Mouse (Mus musculus): ENCODE results near the gene Cnga2. TPM values are rescaled to one million over a fixed set of nuclear protein-coding genes. Genes with fewer than 3 reads are reported as not detected.

Cnga2 gene
- 0.07 TPM in 1 of 2 replicates, not detected in the other for polyA plus RNA-seq (2014; fragmentation: Nextera tagmentation; extraction: Ambion mirVana)

DNA sequence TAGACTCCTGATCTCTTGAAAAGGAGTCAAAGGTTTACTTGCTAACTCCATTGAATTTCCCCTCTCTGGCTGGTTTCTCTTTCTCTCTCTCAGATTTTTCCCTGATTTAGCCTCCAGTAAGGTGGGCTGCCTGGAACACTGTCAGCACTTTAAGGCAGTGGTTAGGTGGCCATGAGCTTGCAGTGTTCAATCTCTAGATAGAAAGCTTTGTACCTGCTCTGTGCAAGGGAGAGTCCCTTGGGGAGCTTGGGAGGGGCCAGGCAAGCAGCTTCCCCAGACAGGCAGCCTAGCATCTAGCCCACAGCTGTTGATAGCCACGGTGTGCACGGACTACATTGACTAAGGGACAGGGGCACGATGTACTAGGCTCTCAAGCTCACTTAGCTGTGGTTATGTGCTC is at the start of gene Cnga2:
Gene Cnga2, plus strand, starts transcription at position 301 of the 400 bp plus-strand sequence.
- H3K9ac ChIP-seq (ENCODE audit: low read length): no peak within 1 kb of the TSS
- H3K36me3 ChIP-seq (ENCODE audit: control insufficient read depth, insufficient read depth, low read length): no peaks in the 10 kb centered on the region
- no peaks in the 10 kb centered on the region for H3K27me3 ChIP-seq (ENCODE audit: control insufficient read depth, insufficient read depth, low read length)
- H3K4me1 ChIP-seq (ENCODE audit: control insufficient read depth, insufficient read depth, low read length): no peaks in the 10 kb centered on the region
- no peak for DNase-seq (ENCODE audit: low spot score)
- no peaks in the 10 kb centered on the region for H3K9me3 ChIP-seq (ENCODE audit: control insufficient read depth, low read length)
- H3K4me2 ChIP-seq (ENCODE audit: low read depth, severe bottlenecking): no peak within 1 kb of the TSS
- H3K27ac ChIP-seq (replicated peaks; ENCODE audit: low read depth, low read length): no peak within 1 kb of the TSS
- WGBS: 54% methylated on average over 3 of the region's 3 CpGs
- ATAC-seq (ENCODE audit: insufficient number of reproducible peaks, low FRiP score, low TSS enrichment, low read depth): no peak
- H3K4me3 ChIP-seq (ENCODE audit: low read depth, low read length): no peak within 1 kb of the TSS

DNA sequence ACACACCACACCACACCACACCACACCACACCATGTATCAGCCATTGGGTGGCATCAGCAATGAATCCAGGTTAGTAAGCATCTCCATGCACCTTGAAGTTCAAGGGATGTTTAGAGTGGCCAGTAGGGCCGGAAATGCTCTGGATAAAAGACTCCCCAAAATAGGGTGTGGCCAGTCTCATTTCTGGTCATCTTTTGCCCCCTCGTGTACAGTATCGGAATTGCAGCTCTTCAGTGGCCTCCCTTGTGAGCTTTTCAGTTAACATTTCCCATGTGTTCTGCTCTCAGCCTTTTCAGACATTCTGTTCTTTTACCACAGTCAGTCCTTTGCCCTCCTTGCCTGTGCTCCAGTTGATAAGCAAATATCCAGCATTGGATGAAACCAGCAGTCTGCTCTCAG is 45.0 kb upstream of the Cnga2 start:
- H3K4me2 ChIP-seq (ENCODE audit: low read depth, severe bottlenecking): no peak overlapping the region
- no peak overlapping the region for H3K9ac ChIP-seq (ENCODE audit: low read length)
- no peaks in the 10 kb centered on the region for H3K4me1 ChIP-seq (ENCODE audit: control insufficient read depth, insufficient read depth, low read length)
- 11% methylated on average over 3 of the region's 3 CpGs for WGBS
- no peaks in the 10 kb centered on the region for H3K36me3 ChIP-seq (ENCODE audit: control insufficient read depth, insufficient read depth, low read length)
- DNase-seq (ENCODE audit: low spot score) (peak; percentile 63), ATAC-seq (ENCODE audit: insufficient number of reproducible peaks, low FRiP score, low TSS enrichment, low read depth) (no peak)
- H3K4me3 ChIP-seq (ENCODE audit: low read depth, low read length): no peak overlapping the region
- H3K27me3 ChIP-seq (ENCODE audit: control insufficient read depth, insufficient read depth, low read length): 0 out of 2 replicates have a peak, but pooled peaks cover 2% of the 10 kb centered on the region
- no peak overlapping the region for H3K27ac ChIP-seq (replicated peaks; ENCODE audit: low read depth, low read length)
- H3K9me3 ChIP-seq (ENCODE audit: control insufficient read depth, low read length): no peaks in the 10 kb centered on the region

DNA sequence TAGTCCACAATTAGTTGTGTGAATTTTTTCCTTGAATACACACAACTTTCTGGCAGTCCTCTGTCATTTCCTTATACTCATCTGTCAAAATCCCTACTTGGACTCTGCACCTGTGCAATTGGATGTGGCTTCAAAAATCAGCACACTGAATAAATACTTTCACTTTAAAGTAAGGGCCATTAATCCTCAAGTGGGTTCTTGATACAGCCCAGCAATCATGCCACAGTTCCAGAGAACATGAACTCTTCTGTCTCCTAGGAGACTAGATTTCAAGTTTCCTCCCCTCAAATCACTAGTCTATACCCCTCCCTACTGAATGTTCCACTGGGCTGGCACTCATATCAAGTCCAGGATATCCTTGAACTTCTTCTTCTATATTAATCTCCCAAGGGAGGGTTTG is 33.3 kb upstream of the Cnga2 start:
- Histone ChIP-seq H3K27me3 (ENCODE audit: control insufficient read depth, insufficient read depth, low read length) (no peaks in the 10 kb centered on the region), H3K4me1 (ENCODE audit: control insufficient read depth, insufficient read depth, low read length) (no peaks in the 10 kb centered on the region), H3K4me2 (ENCODE audit: low read depth, severe bottlenecking) (no peak overlapping the region), H3K9me3 (ENCODE audit: control insufficient read depth, low read length) (no peaks in the 10 kb centered on the region), H3K36me3 (ENCODE audit: control insufficient read depth, insufficient read depth, low read length) (no peaks in the 10 kb centered on the region), H3K4me3 (ENCODE audit: low read depth, low read length) (no peak overlapping the region), H3K27ac (replicated peaks; ENCODE audit: low read depth, low read length) (no peak overlapping the region), H3K9ac (ENCODE audit: low read length) (no peak overlapping the region)
- DNase-seq (ENCODE audit: low spot score) (no peak), ATAC-seq (ENCODE audit: insufficient number of reproducible peaks, low FRiP score, low TSS enrichment, low read depth) (no peak)

- Histone ChIP-seq H3K9me3 (ENCODE audit: control insufficient read depth, low read length) (no peaks in the 10 kb centered on the region), H3K4me2 (ENCODE audit: low read depth, severe bottlenecking) (peak within 1 kb of the TSS; percentile 67), H3K27ac (replicated peaks; ENCODE audit: low read depth, low read length) (no peak within 1 kb of the TSS), H3K27me3 (ENCODE audit: control insufficient read depth, insufficient read depth, low read length) (no peaks in the 10 kb centered on the region), H3K9ac (ENCODE audit: low read length) (peak within 1 kb of the TSS; percentile 66), H3K36me3 (ENCODE audit: control insufficient read depth, insufficient read depth, low read length) (no peaks in the 10 kb centered on the region), H3K4me1 (ENCODE audit: control insufficient read depth, insufficient read depth, low read length) (no peaks in the 10 kb centered on the region), H3K4me3 (ENCODE audit: low read depth, low read length) (peak within 1 kb of the TSS; percentile 40)
- 17% methylated on average over 41 of the region's 72 CpGs for WGBS
- ATAC-seq (ENCODE audit: insufficient number of reproducible peaks, low FRiP score, low TSS enrichment, low read depth) (peak; percentile 96), DNase-seq (ENCODE audit: low spot score) (peak; percentile 77)
These were observed 29.3 kb upstream of the Cnga2 start, which contains the start of gene Prrg3 for GRCm38 (mm10) chrX:71962073-71963051. Gene Prrg3 (plus strand): TSS chrX:71962624.

GRCm38 (mm10) chrX:71963275-71963912 is 28.3 kb upstream of the Cnga2 start:
- H3K9ac ChIP-seq (ENCODE audit: low read length): peak overlapping the region; percentile 66; the same call in 1 of the 2 replicates
- no peaks in the 10 kb centered on the region for H3K36me3 ChIP-seq (ENCODE audit: control insufficient read depth, insufficient read depth, low read length)
- no peaks in the 10 kb centered on the region for H3K27me3 ChIP-seq (ENCODE audit: control insufficient read depth, insufficient read depth, low read length)
- no peaks in the 10 kb centered on the region for H3K9me3 ChIP-seq (ENCODE audit: control insufficient read depth, low read length)
- H3K27ac ChIP-seq (replicated peaks; ENCODE audit: low read depth, low read length): no peak overlapping the region
- H3K4me3 ChIP-seq (ENCODE audit: low read depth, low read length): peak overlapping the region; percentile 40
- DNase-seq (ENCODE audit: low spot score) (no peak), ATAC-seq (ENCODE audit: insufficient number of reproducible peaks, low FRiP score, low TSS enrichment, low read depth) (no peak)
- no peaks in the 10 kb centered on the region for H3K4me1 ChIP-seq (ENCODE audit: control insufficient read depth, insufficient read depth, low read length)
- peak overlapping the region; percentile 67 for H3K4me2 ChIP-seq (ENCODE audit: low read depth, severe bottlenecking)
- WGBS: 54% methylated on average over 9 of the region's 9 CpGs

DNA sequence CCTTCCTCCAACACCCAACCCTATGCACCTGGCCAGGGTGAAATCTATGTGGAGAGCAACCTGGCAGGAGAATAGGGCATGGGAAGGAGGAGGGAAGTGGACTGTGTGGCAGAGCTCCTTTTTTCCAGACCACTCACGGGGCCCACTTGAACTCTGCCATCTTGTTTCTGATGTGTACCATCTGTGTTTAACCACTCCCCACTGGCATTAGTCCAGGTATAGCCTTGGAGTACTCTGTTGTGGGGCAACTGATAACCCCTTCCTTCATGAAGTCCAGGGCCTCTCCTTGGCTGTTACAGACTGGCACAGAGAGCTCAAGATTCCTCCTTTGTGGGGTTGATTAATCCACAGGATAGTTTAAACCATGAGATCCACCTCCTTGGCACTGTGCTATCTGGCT is 23.4 kb upstream of the Cnga2 start:
- WGBS: 86% methylated on average over 1 of the region's 1 CpGs
- H3K9me3 ChIP-seq (ENCODE audit: control insufficient read depth, low read length): no peaks in the 10 kb centered on the region
- H3K27ac ChIP-seq (replicated peaks; ENCODE audit: low read depth, low read length): no peak overlapping the region

DNA sequence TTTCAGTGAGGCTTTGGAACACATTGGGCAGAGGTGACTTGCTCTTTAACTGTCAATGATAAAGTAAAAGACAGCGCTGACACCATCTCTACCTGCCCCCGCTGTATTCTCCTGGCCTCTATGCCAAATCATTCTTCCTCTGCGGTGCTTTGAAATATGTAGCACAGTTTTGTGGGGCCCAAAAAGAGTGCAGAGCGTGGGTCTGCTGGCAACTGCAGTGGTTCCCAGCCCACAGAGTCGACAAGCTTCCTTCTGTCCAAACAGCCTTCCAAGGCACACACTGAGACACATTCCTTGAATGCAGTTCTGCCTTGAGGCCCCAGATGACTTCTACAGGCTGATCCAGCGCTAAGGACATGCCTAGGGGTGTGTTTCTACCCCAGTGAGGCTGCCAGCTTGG is 22.8 kb upstream of the Cnga2 start:
- DNase-seq (ENCODE audit: low spot score) (no peak), ATAC-seq (ENCODE audit: insufficient number of reproducible peaks, low FRiP score, low TSS enrichment, low read depth) (no peak)
- Histone ChIP-seq H3K36me3 (ENCODE audit: control insufficient read depth, insufficient read depth, low read length) (no peaks in the 10 kb centered on the region), H3K4me2 (ENCODE audit: low read depth, severe bottlenecking) (no peak overlapping the region), H3K27me3 (ENCODE audit: control insufficient read depth, insufficient read depth, low read length) (no peaks in the 10 kb centered on the region), H3K9ac (ENCODE audit: low read length) (no peak overlapping the region), H3K4me1 (ENCODE audit: control insufficient read depth, insufficient read depth, low read length) (no peaks in the 10 kb centered on the region), H3K27ac (replicated peaks; ENCODE audit: low read depth, low read length) (no peak overlapping the region), H3K9me3 (ENCODE audit: control insufficient read depth, low read length) (no peaks in the 10 kb centered on the region), H3K4me3 (ENCODE audit: low read depth, low read length) (no peak overlapping the region)
- WGBS: 81% methylated on average over 6 of the region's 6 CpGs

More for the DNA sequence above, 23.4 kb upstream of the Cnga2 start:
- no peaks in the 10 kb centered on the region for H3K4me1 ChIP-seq (ENCODE audit: control insufficient read depth, insufficient read depth, low read length)
- no peak overlapping the region for H3K4me2 ChIP-seq (ENCODE audit: low read depth, severe bottlenecking)
- ATAC-seq (ENCODE audit: insufficient number of reproducible peaks, low FRiP score, low TSS enrichment, low read depth): no peak
- H3K36me3 ChIP-seq (ENCODE audit: control insufficient read depth, insufficient read depth, low read length): no peaks in the 10 kb centered on the region
- H3K27me3 ChIP-seq (ENCODE audit: control insufficient read depth, insufficient read depth, low read length): no peaks in the 10 kb centered on the region
- no peak overlapping the region for H3K9ac ChIP-seq (ENCODE audit: low read length)
- H3K4me3 ChIP-seq (ENCODE audit: low read depth, low read length): no peak overlapping the region
- DNase-seq (ENCODE audit: low spot score): no peak

DNA sequence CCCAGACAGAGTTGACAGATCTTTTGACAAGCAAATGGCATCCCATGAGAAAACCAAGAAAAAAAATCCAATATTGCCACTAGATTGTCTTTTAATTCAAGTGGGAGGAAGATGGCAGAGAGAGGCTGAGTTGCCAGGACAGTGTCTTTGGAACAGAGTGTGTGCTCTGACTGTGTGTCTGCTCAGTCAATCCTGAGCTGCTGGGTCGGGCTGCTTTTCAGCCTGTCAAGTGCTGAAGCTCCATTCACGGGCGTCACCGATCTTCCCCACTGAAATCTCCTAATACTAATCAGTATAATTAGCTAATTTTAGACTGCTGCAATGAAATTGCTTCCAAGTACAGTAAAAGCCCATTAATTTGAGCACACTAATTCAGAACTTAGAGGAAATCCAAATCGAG is 20.3 kb upstream of the Cnga2 start:
- Histone ChIP-seq H3K27ac (replicated peaks; ENCODE audit: low read depth, low read length) (no peak overlapping the region), H3K4me2 (ENCODE audit: low read depth, severe bottlenecking) (no peak overlapping the region), H3K9me3 (ENCODE audit: control insufficient read depth, low read length) (no peaks in the 10 kb centered on the region), H3K36me3 (ENCODE audit: control insufficient read depth, insufficient read depth, low read length) (no peaks in the 10 kb centered on the region), H3K4me3 (ENCODE audit: low read depth, low read length) (no peak overlapping the region), H3K9ac (ENCODE audit: low read length) (no peak overlapping the region), H3K4me1 (ENCODE audit: control insufficient read depth, insufficient read depth, low read length) (no peaks in the 10 kb centered on the region), H3K27me3 (ENCODE audit: control insufficient read depth, insufficient read depth, low read length) (no peaks in the 10 kb centered on the region)
- no peak for DNase-seq (ENCODE audit: low spot score)
- no peak for ATAC-seq (ENCODE audit: insufficient number of reproducible peaks, low FRiP score, low TSS enrichment, low read depth)
- WGBS: 83% methylated on average over 5 of the region's 5 CpGs
